Mouse (Mus musculus): ENCODE data around the gene Efhc1.

- TF ChIP-seq CTCF (IDR thresholded peaks at IDR 0.05; ENCODE audit: borderline replicate concordance, extremely low read depth, insufficient read depth, insufficient read length) (no peak), POLR2A (IDR thresholded peaks at IDR 0.05; ENCODE audit: borderline replicate concordance, extremely low read depth, insufficient read depth, insufficient read length, poor library complexity, severe bottlenecking) (no peak)
Measured at GRCm38 (mm10) chr1:20981764-20982163, 30.3 kb downstream of the Efhc1 start.

Measured in brain, embryonic 14.5 days (tissue).